Mouse (Mus musculus) C2C12 (cell line): ENCODE measurements around the gene Fopnl.

Experiments used
- CTCF ChIP-seq: IDR thresholded peaks from one replicate; pipeline ENCODE4 v1.5.1; 2011; ENCODE audit not compliant: control insufficient read depth, insufficient read depth, insufficient read length
- FOSL1 ChIP-seq: IDR thresholded peaks from one replicate; pipeline ENCODE4 v1.8.0; 2011; ENCODE audit warnings: mild to moderate bottlenecking, low read length; ENCODE audit not compliant: poor library complexity, insufficient read depth, severe bottlenecking
- MAX ChIP-seq: IDR thresholded peaks from one replicate; pipeline ENCODE4 v1.6.1; 2011; ENCODE audit warnings: mild to moderate bottlenecking, control low read depth
- MYOD1 ChIP-seq: IDR thresholded peaks from one replicate; pipeline ENCODE4 v1.6.1; 2011; ENCODE audit warnings: low read depth; ENCODE audit not compliant: control insufficient read depth, insufficient read length
- MYOG ChIP-seq: IDR thresholded peaks from one replicate; pipeline ENCODE4 v1.6.1; 2011; ENCODE audit not compliant: control insufficient read depth, insufficient read length; ENCODE audit errors: extremely low read depth
- USF1 ChIP-seq: IDR thresholded peaks from one replicate; pipeline ENCODE4 v1.6.1; 2011; ENCODE audit warnings: low read depth, mild to moderate bottlenecking, control low read depth, moderate library complexity

DNA sequence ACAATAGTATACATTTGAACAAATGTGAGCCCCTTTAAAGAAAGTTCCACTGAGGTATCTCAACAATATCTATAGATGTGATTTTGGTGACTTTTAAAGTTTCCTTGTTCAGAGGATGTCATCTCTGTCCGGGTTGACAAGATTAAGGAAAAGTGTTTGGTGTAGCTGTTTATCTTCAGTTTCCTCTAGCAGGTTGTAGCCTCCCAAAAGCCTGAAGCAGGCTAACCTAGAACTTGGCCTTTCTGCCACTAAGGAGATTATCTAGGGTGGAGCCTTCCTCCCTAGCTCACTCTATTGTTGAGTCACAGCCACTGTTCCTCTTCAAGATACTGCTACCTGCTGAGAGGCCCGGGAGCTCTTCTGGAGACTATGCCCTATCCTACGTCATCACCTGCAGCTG is 27.8 kb upstream of the Fopnl start:
- TF ChIP-seq MYOG (no peak), CTCF (no peak), USF1 (no peak), FOSL1 (no peak), MAX (no peak), MYOD1 (no peak)
